Mouse (Mus musculus) stomach, embryonic 15.5 days (tissue): Measurements from ENCODE around the gene Ankle1. TPM values are rescaled to one million over a fixed set of nuclear protein-coding genes. Genes with fewer than 3 reads are reported as not detected.
"Not testable (repeated sequence)": the region's sequence is repeated elsewhere in the genome, so short reads cannot be mapped to it uniquely, and the experiment has no call there.

Experiments used
- ATAC-seq: fragments of 200-750 bp; cut with Nextera tagmentation; 2 replicates; pipeline ENCODE4 v1.8.0; 2017; ENCODE audit warnings: low read depth, moderate number of reproducible peaks, moderate TSS enrichment; ENCODE audit not compliant: insufficient read depth, low FRiP score
- H3K27ac ChIP-seq: fragments of 300-500 bp; sonication (generic); 2 replicates; pipeline ENCODE4 v1.5.1; 2015; ENCODE audit warnings: mild to moderate bottlenecking, inconsistent platforms
- H3K27me3 ChIP-seq: fragments of 300-500 bp; sonication (generic); replicated peaks from 2 replicates; pipeline ENCODE4 v1.6.1; 2015; ENCODE audit warnings: inconsistent platforms
- H3K36me3 ChIP-seq: fragments of 300-500 bp; sonication (generic); 2 replicates; pipeline ENCODE4 v1.6.1; 2015; ENCODE audit warnings: inconsistent platforms
- H3K4me1 ChIP-seq: fragments of 300-500 bp; sonication (generic); 2 replicates; pipeline ENCODE4 v1.6.1; 2015; ENCODE audit warnings: inconsistent platforms
- H3K4me2 ChIP-seq: fragments of 300-500 bp; sonication (generic); 2 replicates; pipeline ENCODE4 v1.6.1; 2015; ENCODE audit warnings: mild to moderate bottlenecking, inconsistent platforms
- H3K4me3 ChIP-seq: fragments of 300-500 bp; sonication (generic); replicated peaks from 2 replicates; pipeline ENCODE4 v1.5.1; 2015; ENCODE audit warnings: inconsistent platforms
- H3K9ac ChIP-seq: fragments of 300-500 bp; sonication (generic); 2 replicates; pipeline ENCODE4 v1.6.1; 2015; ENCODE audit warnings: inconsistent platforms
- H3K9me3 ChIP-seq: fragments of 300-500 bp; sonication (generic); 2 replicates; pipeline ENCODE4 v1.6.1; 2016; ENCODE audit warnings: inconsistent platforms
- WGBS: fragments of 180-500 bp; shearing (Covaris S2); methylation state at CpG from one replicate; pipeline ENCODE4 v1.1.7; 2015; 5-methylcytosine and 5-hydroxymethylcytosine counted together
- polyA plus RNA-seq: library from polyadenylated mRNA; unstranded; fragments of >200 nt; fragmentation: Nextera tagmentation; extraction: Ambion mirVana; gene quantifications from 2 replicates; pipeline ENCODE4 v1.2.1, GENCODE M21; 2015

Gene Ankle1
- polyA plus RNA-seq, 1 experiment from 2014 or later: 42.3 TPM

DNA sequence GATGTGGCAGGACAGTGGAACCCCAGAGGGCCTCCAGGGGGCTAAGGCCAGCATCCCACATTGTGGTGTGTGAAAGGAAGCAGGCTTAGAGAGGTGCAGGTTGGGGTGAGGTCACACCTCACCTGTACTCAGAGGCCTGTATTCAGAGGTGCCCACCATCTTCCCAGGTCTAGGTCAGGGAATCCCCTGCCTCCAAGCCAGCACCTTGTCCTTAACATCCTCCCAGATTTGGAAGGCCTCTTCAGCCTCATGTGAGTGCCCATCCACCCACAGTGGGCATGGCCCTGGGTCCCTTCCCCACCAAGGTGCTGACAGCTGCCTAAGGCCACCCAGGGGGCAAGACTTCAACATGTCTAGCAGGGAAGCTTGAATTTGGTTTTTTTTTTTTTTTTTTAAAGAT is 4.4 kb upstream of the Ankle1 start:
- Histone ChIP-seq H3K27ac (no peak overlapping the region), H3K4me3 (no peak overlapping the region), H3K9ac (no peak overlapping the region), H3K4me2 (no peak overlapping the region), H3K4me1 (peaks cover 17% of the 10 kb centered on the region), H3K36me3 (peaks cover 7% of the 10 kb centered on the region; the same call in 1 of the 2 replicates), H3K27me3 (no peaks in the 10 kb centered on the region), H3K9me3 (no peaks in the 10 kb centered on the region)
- no peak for ATAC-seq

DNA sequence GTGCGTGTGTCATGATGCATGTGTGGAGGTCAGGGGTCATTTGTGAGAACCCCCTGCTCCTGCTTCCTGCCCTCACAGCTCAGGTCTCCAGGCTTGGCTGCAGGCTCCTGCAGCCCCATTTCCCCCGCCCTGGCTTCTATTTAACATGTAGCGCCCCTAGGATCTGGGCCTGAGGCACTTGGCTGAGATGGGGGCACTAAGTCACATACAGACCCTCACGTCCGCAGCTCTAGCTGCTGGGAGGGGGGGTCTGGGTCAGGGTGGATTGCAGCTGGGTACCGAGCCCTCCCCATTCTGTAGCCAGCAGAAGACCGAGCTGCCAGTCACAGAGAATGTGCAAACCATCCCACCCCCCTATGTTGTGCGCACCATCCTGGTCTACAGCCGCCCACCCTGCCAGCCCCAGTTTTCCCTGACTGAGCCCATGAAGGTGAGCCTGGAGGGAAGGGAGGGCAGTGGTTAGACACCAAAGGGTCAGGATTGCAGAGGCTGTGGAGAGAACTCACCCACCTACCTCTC is 3.3 kb upstream of the Ankle1 start:
- peaks cover 23% of the 10 kb centered on the region for H3K4me1 ChIP-seq
- no peak overlapping the region for H3K9ac ChIP-seq
- no peak overlapping the region for H3K27ac ChIP-seq
- 83% methylated on average over 9 of the region's 9 CpGs for WGBS
- peaks cover 10% of the 10 kb centered on the region for H3K36me3 ChIP-seq
- H3K4me2 ChIP-seq: no peak overlapping the region
- no peaks in the 10 kb centered on the region for H3K9me3 ChIP-seq
- no peak for ATAC-seq
- no peaks in the 10 kb centered on the region for H3K27me3 ChIP-seq
- H3K4me3 ChIP-seq: no peak overlapping the region

GRCm38 (mm10) chr8:71403107-71403885 is 2.5 kb upstream of the Ankle1 start:
- Histone ChIP-seq H3K27ac (no peak overlapping the region), H3K4me3 (no peak overlapping the region), H3K36me3 (peaks cover 17% of the 10 kb centered on the region), H3K9ac (no peak overlapping the region), H3K4me1 (peaks cover 23% of the 10 kb centered on the region), H3K4me2 (no peak overlapping the region), H3K9me3 (no peaks in the 10 kb centered on the region), H3K27me3 (no peaks in the 10 kb centered on the region)
- no peak for ATAC-seq
- WGBS: 71% methylated on average over 6 of the region's 6 CpGs

DNA sequence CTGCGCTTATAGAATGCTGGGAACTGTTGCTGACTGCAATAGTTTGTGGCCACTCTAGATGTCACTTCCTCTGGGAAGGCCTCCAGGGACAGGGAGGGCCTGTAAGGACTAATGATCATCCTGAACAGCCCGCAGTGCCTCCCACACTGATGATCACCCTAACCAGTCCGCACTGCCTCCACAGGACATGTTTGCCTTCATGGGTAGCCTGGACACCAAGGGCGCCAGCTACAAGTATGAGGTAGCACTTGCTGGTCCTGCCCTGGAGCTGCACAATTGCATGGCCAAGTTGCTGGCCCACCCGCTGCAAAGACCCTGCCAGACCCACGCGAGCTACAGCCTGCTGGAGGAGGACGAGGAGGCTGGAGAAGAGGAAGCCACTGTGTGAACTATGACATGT is 1.8 kb upstream of the Ankle1 start:
- H3K36me3 ChIP-seq: peaks cover 14% of the 10 kb centered on the region
- H3K9ac ChIP-seq: no peak overlapping the region
- 83% methylated on average over 8 of the region's 8 CpGs for WGBS
- H3K9me3 ChIP-seq: no peaks in the 10 kb centered on the region
- H3K4me1 ChIP-seq: peaks cover 23% of the 10 kb centered on the region
- H3K4me3 ChIP-seq: no peak overlapping the region
- H3K4me2 ChIP-seq: no peak overlapping the region
- no peaks in the 10 kb centered on the region for H3K27me3 ChIP-seq
- no peak for ATAC-seq
- no peak overlapping the region for H3K27ac ChIP-seq

DNA sequence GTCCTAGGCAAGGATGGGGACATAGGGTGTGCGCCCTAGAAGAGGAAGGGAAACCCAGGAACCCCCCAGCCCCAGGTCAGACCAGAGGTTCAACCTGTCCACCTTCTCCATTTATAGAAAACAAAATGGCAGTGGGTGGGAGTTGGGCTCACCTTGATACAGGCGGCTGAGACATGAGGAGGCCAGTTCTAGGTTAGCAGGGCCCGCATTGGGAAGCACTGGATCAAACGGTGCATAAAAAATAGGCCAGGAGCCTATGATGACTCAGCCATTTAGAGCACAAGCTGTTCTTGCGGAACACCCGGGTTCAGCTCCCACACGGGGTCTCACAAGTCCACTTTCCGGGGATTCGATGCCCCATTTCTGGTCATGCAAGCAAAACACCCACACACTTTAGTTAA is 859 bp upstream of the Ankle1 start:
- no peak overlapping the region for H3K27ac ChIP-seq
- ATAC-seq: no peak

GRCm38 (mm10) chr8:71406099-71407015 is 547 bp downstream of the Ankle1 start:
- no peaks in the 10 kb centered on the region for H3K9me3 ChIP-seq
- peaks cover 23% of the 10 kb centered on the region for H3K4me1 ChIP-seq
- peak overlapping the region; percentile 98 for H3K4me2 ChIP-seq
- H3K27me3 ChIP-seq: no peaks in the 10 kb centered on the region
- peak overlapping the region; percentile 82 for H3K9ac ChIP-seq
- peak overlapping the region; percentile 61 for H3K27ac ChIP-seq
- peak; percentile 80 for ATAC-seq
- H3K36me3 ChIP-seq: peaks cover 20% of the 10 kb centered on the region
- under 1% methylated on average over 55 of the region's 55 CpGs for WGBS
- H3K4me3 ChIP-seq: peak overlapping the region; percentile 78

More for the DNA sequence above, 859 bp upstream of the Ankle1 start:
- Histone ChIP-seq H3K4me2 (peak overlapping the region; percentile 98; the same call in 1 of the 2 replicates), H3K27me3 (no peaks in the 10 kb centered on the region), H3K9me3 (no peaks in the 10 kb centered on the region), H3K9ac (no peak overlapping the region), H3K4me1 (peaks cover 23% of the 10 kb centered on the region), H3K36me3 (peaks cover 19% of the 10 kb centered on the region), H3K4me3 (no peak overlapping the region)
- WGBS: 82% methylated on average over 9 of the region's 9 CpGs

- WGBS: 92% methylated on average over 14 of the region's 14 CpGs
- H3K4me2 ChIP-seq: peak overlapping the region; percentile 98
- no peak for ATAC-seq
- peaks cover 20% of the 10 kb centered on the region for H3K36me3 ChIP-seq
- no peaks in the 10 kb centered on the region for H3K9me3 ChIP-seq
- peak overlapping the region; percentile 78 for H3K4me3 ChIP-seq
- H3K4me1 ChIP-seq: peaks cover 25% of the 10 kb centered on the region
- no peaks in the 10 kb centered on the region for H3K27me3 ChIP-seq
- no peak overlapping the region for H3K9ac ChIP-seq
- H3K27ac ChIP-seq: no peak overlapping the region
These were observed 1.6 kb downstream of the Ankle1 start for GRCm38 (mm10) chr8:71407441-71407840.

DNA sequence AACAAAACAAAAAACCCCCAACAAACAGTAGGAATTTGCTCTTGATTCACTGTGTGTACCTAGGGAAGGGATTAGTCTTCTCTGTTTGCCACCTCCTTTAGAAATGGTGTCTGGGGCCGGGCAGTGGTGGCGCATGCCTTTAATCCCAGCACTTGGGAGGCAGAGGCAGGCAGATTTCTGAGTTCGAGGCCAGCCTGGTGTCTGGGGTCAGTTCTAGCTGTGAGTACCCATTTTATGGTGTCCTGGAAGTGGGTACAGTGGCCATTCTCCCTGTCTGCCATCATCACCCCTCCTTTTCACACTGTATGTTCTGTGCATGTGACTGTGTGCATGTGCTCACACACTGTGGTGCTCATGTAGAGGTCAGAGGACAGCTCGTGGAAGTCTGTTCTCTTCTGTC is 2.4 kb downstream of the Ankle1 start:
- H3K4me2 ChIP-seq: no peak overlapping the region
- H3K27me3 ChIP-seq: no peaks in the 10 kb centered on the region
- peaks cover 25% of the 10 kb centered on the region for H3K4me1 ChIP-seq
- peaks cover 20% of the 10 kb centered on the region for H3K36me3 ChIP-seq
- no peak overlapping the region for H3K27ac ChIP-seq
- no peak overlapping the region for H3K9ac ChIP-seq
- no peaks in the 10 kb centered on the region for H3K9me3 ChIP-seq
- 94% methylated on average over 4 of the region's 4 CpGs for WGBS
- no peak overlapping the region for H3K4me3 ChIP-seq
- ATAC-seq: no peak

DNA sequence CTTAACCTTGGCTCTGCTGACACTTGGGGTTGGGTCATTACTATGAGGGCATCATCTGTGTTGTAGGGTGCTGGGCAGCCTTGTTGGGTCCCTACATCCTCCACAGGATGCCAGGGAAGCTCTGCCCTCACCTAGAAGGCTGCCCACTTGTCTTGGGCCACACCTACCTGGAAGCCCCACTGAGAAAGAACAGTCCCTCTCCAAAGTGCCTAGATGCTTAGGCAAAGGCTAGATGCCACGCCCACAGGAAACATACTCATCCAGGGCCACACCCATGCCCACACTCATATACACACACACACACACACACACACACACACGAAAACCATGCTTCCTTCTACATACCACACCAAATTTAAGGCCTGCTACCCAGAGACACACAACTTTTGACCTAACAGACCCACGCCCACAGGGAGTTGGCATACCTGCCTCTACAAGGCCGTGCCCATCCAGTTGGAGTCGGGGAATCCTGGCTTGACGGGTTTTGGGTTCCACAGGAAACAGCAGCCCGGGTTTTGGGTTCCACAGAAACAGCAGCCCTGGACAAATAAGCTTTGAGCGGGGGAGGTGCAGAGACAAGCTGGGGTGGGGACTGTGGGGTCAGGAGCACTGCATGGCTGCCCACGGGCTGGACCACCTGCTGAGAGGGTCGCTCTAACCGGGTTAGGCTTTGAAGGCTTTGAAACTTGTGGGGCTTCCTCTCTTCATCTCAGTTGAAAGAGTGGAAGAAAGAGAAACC is 5.9 kb downstream of the Ankle1 start:
- 46% methylated on average over 11 of the region's 11 CpGs for WGBS
- ATAC-seq: no peak
- no peaks in the 10 kb centered on the region for H3K27me3 ChIP-seq

GRCm38 (mm10) chr8:71422121-71422520 is 16.3 kb downstream of the Ankle1 start:
- Histone ChIP-seq H3K9ac (no peak overlapping the region), H3K4me2 (no peak overlapping the region), H3K9me3 (no peaks in the 10 kb centered on the region), H3K27me3 (no peaks in the 10 kb centered on the region), H3K4me3 (no peak overlapping the region), H3K36me3 (no peaks in the 10 kb centered on the region), H3K4me1 (no peaks in the 10 kb centered on the region), H3K27ac (no peak overlapping the region)
- ATAC-seq: no peak

More for the DNA sequence above, 5.9 kb downstream of the Ankle1 start:
- Histone ChIP-seq H3K27ac (no peak overlapping the region), H3K4me2 (no peak overlapping the region), H3K4me1 (peaks cover 14% of the 10 kb centered on the region), H3K9ac (no peak overlapping the region), H3K36me3 (peaks cover 20% of the 10 kb centered on the region), H3K4me3 (no peak overlapping the region), H3K9me3 (no peaks in the 10 kb centered on the region)

- not testable (repeated sequence) for H3K4me1 ChIP-seq
These were observed 27.1 kb downstream of the Ankle1 start for GRCm38 (mm10) chr8:71432935-71433334.

More at GRCm38 (mm10) chr8:71432935-71433334, 27.1 kb downstream of the Ankle1 start:
- H3K9me3 ChIP-seq, H3K36me3 ChIP-seq, H3K27ac ChIP-seq, ATAC-seq, H3K4me3 ChIP-seq, H3K9ac ChIP-seq, H3K4me2 ChIP-seq, H3K27me3 ChIP-seq: not testable (repeated sequence)
- whole genome bisulfite sequencing: 63% methylated on average over 1 of the region's 1 CpGs
